Mouse (Mus musculus) kidney, embryonic 15.5 days (tissue): ENCODE measurements around the gene Pecr. TPM values are rescaled to one million over a fixed set of nuclear protein-coding genes. Genes with fewer than 3 reads are reported as not detected.
"Not testable (repeated sequence)": the region's sequence is repeated elsewhere in the genome, so short reads cannot be mapped to it uniquely, and the experiment has no call there.

Experiments
- ATAC-seq: fragments of 200-750 bp; cut with Nextera tagmentation; replicated peaks from 2 replicates; pipeline ENCODE4 v1.8.0; 2017; ENCODE audit warnings: moderate TSS enrichment; ENCODE audit not compliant: low FRiP score
- H3K27ac ChIP-seq: fragments of 300-500 bp; sonication (generic); 2 replicates; pipeline ENCODE4 v1.5.1; 2015; ENCODE audit warnings: mild to moderate bottlenecking, inconsistent platforms
- H3K27me3 ChIP-seq: fragments of 300-500 bp; sonication (generic); 2 replicates; pipeline ENCODE4 v1.6.1; 2015; ENCODE audit warnings: inconsistent platforms
- H3K36me3 ChIP-seq: fragments of 300-500 bp; sonication (generic); 2 replicates; pipeline ENCODE4 v1.6.1; 2015; ENCODE audit warnings: inconsistent platforms
- H3K4me1 ChIP-seq: fragments of 300-500 bp; sonication (generic); 2 replicates; pipeline ENCODE4 v1.6.1; 2015; ENCODE audit warnings: inconsistent platforms
- H3K4me2 ChIP-seq: fragments of 300-500 bp; sonication (generic); 2 replicates; pipeline ENCODE4 v1.6.1; 2015; ENCODE audit warnings: moderate library complexity, mild to moderate bottlenecking, inconsistent platforms
- H3K4me3 ChIP-seq: fragments of 300-500 bp; sonication (generic); replicated peaks from 2 replicates; pipeline ENCODE4 v1.5.1; 2015; ENCODE audit warnings: mild to moderate bottlenecking, inconsistent platforms
- H3K9ac ChIP-seq: fragments of 300-500 bp; sonication (generic); 2 replicates; pipeline ENCODE4 v1.6.1; 2015; ENCODE audit warnings: mild to moderate bottlenecking, inconsistent platforms
- H3K9me3 ChIP-seq: fragments of 300-500 bp; sonication (generic); replicated peaks from 2 replicates; pipeline ENCODE4 v1.6.1; 2016; ENCODE audit warnings: inconsistent platforms
- WGBS: fragments of 180-500 bp; shearing (Covaris S2); methylation state at CpG from one replicate; pipeline ENCODE4 v1.1.7; 2015; ENCODE audit warnings: mixed read lengths; 5-methylcytosine and 5-hydroxymethylcytosine counted together
- polyA plus RNA-seq: library from polyadenylated mRNA; unstranded; fragments of >200 nt; fragmentation: Nextera tagmentation; extraction: Ambion mirVana; gene quantifications from 2 replicates; pipeline ENCODE4 v1.2.1, GENCODE M21; 2015

The Pecr gene
- polyA plus RNA-seq, 1 experiment from 2014 or later: 53.8 TPM

GRCm38 (mm10) chr1:72244317-72245036, 39.6 kb downstream of the Pecr start:
- under 1% methylated on average over 12 of the region's 12 CpGs for WGBS
- no peaks in the 10 kb centered on the region for H3K27me3 ChIP-seq
- no peaks in the 10 kb centered on the region for H3K36me3 ChIP-seq
- peak; percentile 91 for ATAC-seq
- H3K4me2 ChIP-seq: peak overlapping the region; percentile 70
- H3K4me3 ChIP-seq: peak overlapping the region; percentile 49
- no peaks in the 10 kb centered on the region for H3K9me3 ChIP-seq
- no peak overlapping the region for H3K9ac ChIP-seq
- H3K27ac ChIP-seq: peak overlapping the region; percentile 99
- H3K4me1 ChIP-seq: 0 out of 2 replicates have a peak, but pooled peaks cover 5% of the 10 kb centered on the region

GRCm38 (mm10) chr1:72243656-72244316, 40.3 kb downstream of the Pecr start:
- peak; percentile 96 for ATAC-seq
- H3K4me3 ChIP-seq: peak overlapping the region; percentile 49

DNA sequence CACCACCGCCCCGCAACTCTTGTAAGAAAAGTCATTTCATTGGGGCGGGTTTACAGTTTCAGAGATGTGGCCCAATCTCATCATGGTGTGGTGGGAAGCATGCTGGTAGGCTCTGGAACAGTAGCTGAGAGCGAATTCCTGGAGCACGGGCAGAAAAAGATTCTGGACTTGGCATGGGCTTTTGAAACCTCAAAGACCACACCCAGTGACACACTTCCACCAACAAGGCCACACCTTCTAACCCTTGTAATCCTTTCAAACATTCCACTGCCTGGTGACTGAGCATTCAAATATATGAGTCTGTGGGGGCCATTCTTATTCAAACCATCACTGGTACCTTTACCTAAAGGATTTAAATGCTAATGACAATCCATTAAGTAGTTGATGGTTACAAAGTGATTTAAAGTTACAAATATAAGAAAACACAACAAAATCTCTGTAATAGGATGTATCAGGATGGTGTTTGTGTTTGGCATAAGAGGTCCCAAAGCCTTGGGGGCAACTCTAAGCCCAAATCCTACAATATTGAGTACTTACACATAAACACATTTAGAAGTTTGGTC, 41.5 kb downstream of the Pecr start:
- no peak for ATAC-seq
- Histone ChIP-seq H3K4me2 (no peak overlapping the region), H3K9me3 (no peaks in the 10 kb centered on the region), H3K9ac (no peak overlapping the region), H3K4me3 (no peak overlapping the region), H3K27me3 (no peaks in the 10 kb centered on the region), H3K36me3 (no peaks in the 10 kb centered on the region), H3K4me1 (peaks cover 11% of the 10 kb centered on the region), H3K27ac (no peak overlapping the region)
- WGBS: 94% methylated on average over 5 of the region's 5 CpGs

More at GRCm38 (mm10) chr1:72243656-72244316, 40.3 kb downstream of the Pecr start:
- under 1% methylated on average over 46 of the region's 47 CpGs for WGBS
- H3K27me3 ChIP-seq: no peaks in the 10 kb centered on the region
- no peaks in the 10 kb centered on the region for H3K9me3 ChIP-seq
- H3K9ac ChIP-seq: peak overlapping the region; percentile 69
- peak overlapping the region; percentile 70 for H3K4me2 ChIP-seq
- peak overlapping the region; percentile 99 for H3K27ac ChIP-seq
- no peaks in the 10 kb centered on the region for H3K36me3 ChIP-seq
- 0 out of 2 replicates have a peak, but pooled peaks cover 5% of the 10 kb centered on the region for H3K4me1 ChIP-seq

- H3K4me3 ChIP-seq, ATAC-seq, H3K9ac ChIP-seq, H3K36me3 ChIP-seq, H3K27ac ChIP-seq, H3K9me3 ChIP-seq, H3K4me2 ChIP-seq, H3K27me3 ChIP-seq: not testable (repeated sequence)
- 85% methylated on average over 3 of the region's 3 CpGs for WGBS
- peaks cover 19% of the 10 kb centered on the region for H3K4me1 ChIP-seq
Observed at GRCm38 (mm10) chr1:72239113-72239512, 45.0 kb downstream of the Pecr start.

DNA sequence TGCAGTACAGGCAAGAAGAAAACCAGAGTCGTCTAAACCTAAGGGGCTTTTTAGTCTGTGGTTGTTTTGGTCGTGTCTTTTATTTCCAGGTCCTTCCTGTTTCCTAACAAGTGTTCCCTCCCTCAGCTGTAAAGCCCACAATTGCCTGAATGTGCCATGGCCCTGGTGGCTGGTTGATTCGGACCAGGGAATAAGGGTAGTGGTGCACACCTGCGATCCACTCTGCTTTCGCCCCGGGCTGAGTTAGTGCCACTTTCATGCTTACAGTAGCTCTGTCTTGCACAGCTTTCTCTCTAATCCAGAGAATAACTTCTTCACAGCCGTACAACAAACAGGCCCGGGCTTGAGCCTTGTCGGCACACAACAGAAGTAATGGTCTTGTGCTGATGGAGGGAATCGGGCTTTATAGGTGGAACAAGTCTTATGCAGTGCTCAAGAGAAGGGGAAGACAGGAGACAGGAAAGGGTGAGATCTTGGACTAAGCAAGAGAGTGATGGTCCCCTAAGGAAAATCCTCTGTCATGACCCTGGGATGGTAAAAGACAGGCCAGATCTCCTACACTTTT, 46.0 kb downstream of the Pecr start:
- peaks cover 6% of the 10 kb centered on the region; the same call in 1 of the 2 replicates for H3K27me3 ChIP-seq
- 59% methylated on average over 10 of the region's 10 CpGs for WGBS
- H3K9ac ChIP-seq: no peak overlapping the region
- H3K36me3 ChIP-seq: no peaks in the 10 kb centered on the region
- peaks cover 16% of the 10 kb centered on the region for H3K4me1 ChIP-seq
- no peak overlapping the region for H3K27ac ChIP-seq
- peak overlapping the region; percentile 49 for H3K4me2 ChIP-seq
- no peak overlapping the region for H3K4me3 ChIP-seq
- ATAC-seq: no peak
- no peaks in the 10 kb centered on the region for H3K9me3 ChIP-seq

- H3K4me2 ChIP-seq: peak overlapping the region; percentile 49
- peaks cover 19% of the 10 kb centered on the region for H3K4me1 ChIP-seq
- peak; percentile 74 for ATAC-seq
- 5% methylated on average over 13 of the region's 13 CpGs for WGBS
- H3K27ac ChIP-seq: no peak overlapping the region
- H3K27me3 ChIP-seq: peaks cover 6% of the 10 kb centered on the region; the same call in 1 of the 2 replicates
- peak overlapping the region; percentile 24 for H3K4me3 ChIP-seq
- H3K36me3 ChIP-seq: no peaks in the 10 kb centered on the region
- H3K9ac ChIP-seq: no peak overlapping the region
- no peaks in the 10 kb centered on the region for H3K9me3 ChIP-seq
Observed at GRCm38 (mm10) chr1:72237007-72237775, 46.9 kb downstream of the Pecr start.

GRCm38 (mm10) chr1:72236363-72237006, 47.6 kb downstream of the Pecr start:
- H3K9me3 ChIP-seq, H3K27me3 ChIP-seq, H3K36me3 ChIP-seq: not testable (repeated sequence)
- ATAC-seq: peak; percentile 87
- Histone ChIP-seq H3K4me2 (peak overlapping the region; percentile 71), H3K4me3 (peak overlapping the region; percentile 55), H3K4me1 (peaks cover 19% of the 10 kb centered on the region), H3K9ac (peak overlapping the region; percentile 33), H3K27ac (peak overlapping the region; percentile 89)
- WGBS: under 1% methylated on average over 37 of the region's 50 CpGs

DNA sequence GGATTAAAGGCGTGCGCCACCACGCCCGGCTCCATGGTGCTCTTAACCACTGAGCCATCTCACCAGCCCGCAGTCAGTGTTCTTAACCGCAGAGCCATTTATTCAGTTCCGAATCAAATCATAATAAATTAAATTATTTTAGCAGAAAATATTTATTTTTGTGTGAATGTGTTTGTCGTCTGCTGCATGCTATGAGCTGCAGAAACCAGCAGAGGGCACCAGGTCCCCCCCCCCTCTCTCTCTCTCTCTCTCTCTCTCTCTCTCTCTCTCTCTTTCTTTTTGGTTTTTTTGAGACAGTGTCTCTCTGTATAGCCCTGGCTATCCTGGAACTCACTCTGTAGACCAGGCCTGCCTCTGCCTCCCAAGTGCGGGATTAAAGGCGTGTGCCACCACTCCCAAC, 51.5 kb downstream of the Pecr start:
- H3K27ac ChIP-seq, H3K27me3 ChIP-seq, H3K4me3 ChIP-seq, H3K36me3 ChIP-seq, H3K4me2 ChIP-seq, H3K9ac ChIP-seq, ATAC-seq, H3K9me3 ChIP-seq: not testable (repeated sequence)
- peaks cover 12% of the 10 kb centered on the region for H3K4me1 ChIP-seq
- WGBS: 77% methylated on average over 10 of the region's 10 CpGs

GRCm38 (mm10) chr1:72228974-72229373, 55.1 kb downstream of the Pecr start:
- H3K4me3 ChIP-seq: no peak overlapping the region
- 40% methylated on average over 3 of the region's 3 CpGs for WGBS
- H3K9me3 ChIP-seq: no peaks in the 10 kb centered on the region
- H3K27me3 ChIP-seq: peaks cover 7% of the 10 kb centered on the region
- no peak for ATAC-seq
- no peak overlapping the region for H3K27ac ChIP-seq
- H3K4me1 ChIP-seq: peaks cover 18% of the 10 kb centered on the region
- H3K36me3 ChIP-seq: no peaks in the 10 kb centered on the region
- H3K4me2 ChIP-seq: no peak overlapping the region
- H3K9ac ChIP-seq: no peak overlapping the region

GRCm38 (mm10) chr1:72227546-72227945, 56.6 kb downstream of the Pecr start:
- Histone ChIP-seq H3K4me3 (no peak overlapping the region), H3K9me3 (no peaks in the 10 kb centered on the region), H3K36me3 (no peaks in the 10 kb centered on the region), H3K4me2 (no peak overlapping the region), H3K27me3 (peaks cover 18% of the 10 kb centered on the region), H3K9ac (no peak overlapping the region), H3K27ac (no peak overlapping the region), H3K4me1 (peaks cover 13% of the 10 kb centered on the region)
- no peak for ATAC-seq
- WGBS: 96% methylated on average over 5 of the region's 5 CpGs

DNA sequence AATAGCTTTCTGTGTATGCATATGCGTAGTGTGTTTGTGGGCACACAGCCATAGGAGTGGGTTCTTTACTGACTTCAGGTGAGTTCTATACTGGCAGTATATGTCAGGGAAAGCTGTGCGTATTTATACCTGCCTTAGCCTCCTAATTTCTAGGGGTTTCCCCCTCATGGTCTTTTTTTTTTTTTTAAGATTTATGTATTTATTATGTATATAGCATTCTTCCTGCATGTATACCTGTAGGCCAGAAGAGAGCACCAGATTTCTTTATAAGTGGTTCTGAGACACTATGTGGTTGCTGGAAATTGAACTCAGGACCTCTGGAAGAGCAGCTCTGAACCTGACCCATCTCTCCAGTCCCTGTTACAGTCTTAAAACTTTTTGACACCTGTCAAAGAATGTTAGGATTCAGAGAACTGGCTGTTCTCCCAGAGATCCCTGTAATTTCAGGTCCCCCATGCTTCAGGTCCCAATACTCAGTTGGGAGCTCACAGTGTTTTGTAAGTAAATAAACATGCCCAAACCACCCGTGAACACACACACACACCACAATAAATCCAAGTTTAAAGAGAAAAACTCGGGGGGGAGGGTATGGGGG, 57.1 kb downstream of the Pecr start:
- peaks cover 18% of the 10 kb centered on the region for H3K27me3 ChIP-seq
- H3K9me3 ChIP-seq: no peaks in the 10 kb centered on the region
- ATAC-seq: no peak
- 38% methylated on average over 4 of the region's 4 CpGs for WGBS
- 0 out of 2 replicates have a peak overlapping the region, but pooled peaks have one; percentile 43 for H3K27ac ChIP-seq
- no peak overlapping the region for H3K4me2 ChIP-seq
- no peak overlapping the region for H3K4me3 ChIP-seq
- no peak overlapping the region for H3K9ac ChIP-seq
- H3K36me3 ChIP-seq: no peaks in the 10 kb centered on the region
- H3K4me1 ChIP-seq: peaks cover 13% of the 10 kb centered on the region
